Mouse (Mus musculus) bone marrow, adult 2 months (tissue): Measurements from ENCODE around the gene Zfp462. TPM values are rescaled to one million over a fixed set of nuclear protein-coding genes. Genes with fewer than 3 reads are reported as not detected.

ENCODE experiments used
- H3K27ac ChIP-seq: fragments of 200-500 bp; 2 replicates; pipeline ENCODE4 v1.5.1; 2012; ENCODE audit warnings: low read depth, mild to moderate bottlenecking, control low read depth, inconsistent platforms, low read length; ENCODE audit not compliant: control insufficient read depth, poor library complexity, insufficient read depth
- H3K4me1 ChIP-seq: fragments of 200-500 bp; 2 replicates; pipeline ENCODE4 v1.6.1; 2011; ENCODE audit warnings: low read length; ENCODE audit not compliant: control insufficient read depth, insufficient read depth
- H3K4me3 ChIP-seq: fragments of 200-500 bp; replicated peaks from 2 replicates; pipeline ENCODE3; 2011; ENCODE audit warnings: mild to moderate bottlenecking, low read depth, low read length, control low read depth; ENCODE audit not compliant: control insufficient read depth
- CTCF ChIP-seq: fragments of 200-500 bp; IDR thresholded peaks from 2 replicates; pipeline ENCODE4 v1.5.1; 2011; ENCODE audit warnings: low read length, control low read depth; ENCODE audit not compliant: control insufficient read depth, insufficient read depth
- POLR2A ChIP-seq: fragments of 200-500 bp; IDR thresholded peaks from 2 replicates; pipeline ENCODE4 v1.6.1; 2011; ENCODE audit warnings: low read depth, mild to moderate bottlenecking, control low read depth, low read length, borderline replicate concordance; ENCODE audit not compliant: control insufficient read depth
- WGBS: fragments of 180-500 bp; shearing (Covaris S2); methylation state at CpG from one replicate; pipeline ENCODE4 v1.1.7; 2018; 5-methylcytosine and 5-hydroxymethylcytosine counted together
- polyA plus RNA-seq: library from polyadenylated mRNA; stranded (reverse); fragments of >200 nt; gene quantifications from 2 replicates; pipeline ENCODE4 v1.2.4, GENCODE M21; 2011; ENCODE audit warnings: low replicate concordance; ENCODE audit not compliant: missing spikeins, insufficient read depth, insufficient read length

Gene Zfp462
- polyA plus RNA-seq, 1 experiment, result 2.1 TPM

- H3K4me3 ChIP-seq, result peak overlapping the region; percentile 30
- WGBS, result 1% methylated on average over 31 of the region's 32 CpGs
- TF ChIP-seq POLR2A, result no peak
- H3K27ac ChIP-seq, result no peak overlapping the region; the same call in 1 of the 2 replicates
- no peaks in the 10 kb centered on the region; the same call in 1 of the 2 replicates for H3K4me1 ChIP-seq
Observed at GRCm38 (mm10) chr4:54948616-54949560, 4.0 kb downstream of the Zfp462 start.

GRCm38 (mm10) chr4:54949561-54949940 is 4.7 kb downstream of the Zfp462 start:
- WGBS, result 20% methylated on average over 7 of the region's 7 CpGs
- H3K27ac ChIP-seq, result no peak overlapping the region
- H3K4me1 ChIP-seq, result no peaks in the 10 kb centered on the region; the same call in 1 of the 2 replicates
- H3K4me3 ChIP-seq, result no peak overlapping the region
- TF ChIP-seq CTCF, result no peak
- TF ChIP-seq POLR2A, result no peak

- TF ChIP-seq CTCF (no peak), POLR2A (no peak)
- Histone ChIP-seq H3K4me3 (no peak overlapping the region), H3K27ac (no peak overlapping the region), H3K4me1 (no peaks in the 10 kb centered on the region; the same call in 1 of the 2 replicates)
- WGBS, result 45% methylated on average over 2 of the region's 2 CpGs
Observed at GRCm38 (mm10) chr4:54950136-54950535, 5.3 kb downstream of the Zfp462 start.

- H3K4me1 ChIP-seq, result no peaks in the 10 kb centered on the region; the same call in 1 of the 2 replicates
- 69% methylated on average over 2 of the region's 2 CpGs for WGBS
- H3K27ac ChIP-seq, result no peak overlapping the region
- no peak overlapping the region for H3K4me3 ChIP-seq
- no peak for TF ChIP-seq CTCF
- TF ChIP-seq POLR2A, result no peak
Observed at GRCm38 (mm10) chr4:54950866-54951265, 6.0 kb downstream of the Zfp462 start.

- no peaks in the 10 kb centered on the region for H3K4me1 ChIP-seq
- H3K4me3 ChIP-seq, result no peak overlapping the region
- TF ChIP-seq POLR2A (no peak), CTCF (no peak)
- 81% methylated on average over 9 of the region's 9 CpGs for WGBS
- no peak overlapping the region for H3K27ac ChIP-seq
Observed at GRCm38 (mm10) chr4:54953657-54954395, 9.0 kb downstream of the Zfp462 start.

- H3K4me3 ChIP-seq, result no peak overlapping the region
- H3K4me1 ChIP-seq, result no peaks in the 10 kb centered on the region
- WGBS, result 73% methylated on average over 3 of the region's 3 CpGs
- H3K27ac ChIP-seq, result no peak overlapping the region
- no peak for TF ChIP-seq CTCF
- TF ChIP-seq POLR2A, result no peak
Observed at GRCm38 (mm10) chr4:54954455-54954854, 9.6 kb downstream of the Zfp462 start.

GRCm38 (mm10) chr4:54960776-54961175 is 15.9 kb downstream of the Zfp462 start:
- no peak overlapping the region for H3K27ac ChIP-seq
- WGBS, result 79% methylated on average over 4 of the region's 4 CpGs
- TF ChIP-seq POLR2A, result no peak
- no peak for TF ChIP-seq CTCF
- no peak overlapping the region for H3K4me3 ChIP-seq
- H3K4me1 ChIP-seq, result no peaks in the 10 kb centered on the region

- WGBS, result 76% methylated on average over 4 of the region's 4 CpGs
- TF ChIP-seq CTCF, result no peak
- no peaks in the 10 kb centered on the region for H3K4me1 ChIP-seq
- H3K4me3 ChIP-seq, result no peak overlapping the region
- no peak overlapping the region for H3K27ac ChIP-seq
Observed at GRCm38 (mm10) chr4:54962141-54962540, 17.3 kb downstream of the Zfp462 start.
